Mouse (Mus musculus) liver, postnatal 0 days (tissue): Measurements from ENCODE around the gene Jade1. TPM values are rescaled to one million over a fixed set of nuclear protein-coding genes. Genes with fewer than 3 reads are reported as not detected.

ENCODE experiments used
- ATAC-seq: fragments of 200-750 bp; cut with Nextera tagmentation; 2 replicates; pipeline ENCODE4 v1.8.0; 2017; ENCODE audit warnings: mild to moderate bottlenecking, moderate library complexity
- DNase-seq: peaks from one replicate; pipeline ENCODE4 v3.0.0-alpha.2; 2016
- H3K27ac ChIP-seq: fragments of 300-500 bp; sonication (generic); 2 replicates; pipeline ENCODE4 v1.5.1; 2014; ENCODE audit warnings: antibody characterized with exemption, moderate library complexity, mild to moderate bottlenecking, low read depth
- H3K27me3 ChIP-seq: fragments of 300-500 bp; sonication (generic); 2 replicates; pipeline ENCODE4 v1.6.1; 2014; ENCODE audit warnings: low read length, control low read depth, mixed read lengths; ENCODE audit not compliant: insufficient read depth
- H3K36me3 ChIP-seq: fragments of 300-500 bp; sonication (generic); replicated peaks from 2 replicates; pipeline ENCODE4 v1.6.1; 2014; ENCODE audit warnings: mild to moderate bottlenecking, control low read depth, low read length, moderate library complexity, mixed read lengths; ENCODE audit not compliant: insufficient read depth
- H3K4me1 ChIP-seq: fragments of 300-500 bp; sonication (generic); 2 replicates; pipeline ENCODE4 v1.6.1; 2014; ENCODE audit warnings: antibody characterized with exemption, mild to moderate bottlenecking, control low read depth; ENCODE audit not compliant: insufficient read depth
- H3K4me2 ChIP-seq: fragments of 300-500 bp; sonication (generic); 2 replicates; pipeline ENCODE4 v1.6.1; 2014; ENCODE audit warnings: low read depth, mild to moderate bottlenecking, low read length, moderate library complexity, mixed read lengths
- H3K4me3 ChIP-seq: fragments of 300-500 bp; sonication (generic); 2 replicates; pipeline ENCODE4 v1.5.1; 2014; ENCODE audit warnings: low read depth, low read length
- H3K9ac ChIP-seq: fragments of 300-500 bp; sonication (generic); replicated peaks from 2 replicates; pipeline ENCODE4 v1.6.1; 2014; ENCODE audit warnings: mild to moderate bottlenecking, moderate library complexity
- H3K9me3 ChIP-seq: fragments of 300-500 bp; sonication (generic); 2 replicates; pipeline ENCODE4 v1.6.1; 2016; ENCODE audit warnings: mild to moderate bottlenecking, control low read depth, low read length, mixed read lengths
- CTCF ChIP-seq: sonication (generic); IDR thresholded peaks from 2 replicates; pipeline ENCODE4 v1.5.1; 2016; ENCODE audit warnings: antibody characterized with exemption, low read depth
- EP300 ChIP-seq: IDR thresholded peaks from 2 replicates; pipeline ENCODE4 v1.6.1; 2016; ENCODE audit warnings: antibody characterized with exemption, low read depth, mild to moderate bottlenecking
- WGBS: fragments of 180-500 bp; shearing (Covaris S2); extraction: QIAGEN DNeasy Blood & Tissue Kit; methylation state at CpG from one replicate; pipeline ENCODE4 v1.1.7; 2014; ENCODE audit not compliant: insufficient replicate concordance; 5-methylcytosine and 5-hydroxymethylcytosine counted together
- polyA plus RNA-seq: library from polyadenylated mRNA; unstranded; fragments of >200 nt; fragmentation: Nextera tagmentation; extraction: Ambion mirVana; gene quantifications from 2 replicates; pipeline ENCODE4 v1.2.1, GENCODE M21; 2015

Jade1 gene
- polyA plus RNA-seq, 1 experiment from 2014 or later, result 7.2 TPM

DNA sequence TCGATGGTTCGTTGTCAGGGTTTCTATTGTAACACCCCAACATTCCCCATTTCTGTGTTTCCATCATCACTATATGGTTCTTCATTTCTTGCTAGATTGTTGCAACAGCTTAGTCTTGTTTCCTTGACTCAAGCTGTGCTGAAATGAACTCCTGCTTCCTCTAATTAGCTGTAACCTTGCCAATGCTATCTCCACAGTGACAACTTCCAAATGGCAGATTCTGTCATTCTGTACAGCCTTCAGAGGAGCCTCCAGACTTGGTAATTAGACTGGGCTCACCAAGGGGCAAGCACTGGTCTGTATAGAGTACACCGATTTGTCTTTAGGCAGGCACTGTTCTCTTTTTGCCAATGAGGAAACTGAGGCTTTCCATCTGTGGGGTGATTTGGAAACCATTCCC is 63.0 kb downstream of the Jade1 start:
- H3K27me3 ChIP-seq, result no peaks in the 10 kb centered on the region
- no peaks in the 10 kb centered on the region for H3K9me3 ChIP-seq
- peaks cover 9% of the 10 kb centered on the region for H3K36me3 ChIP-seq
- WGBS, result 68% methylated on average over 3 of the region's 3 CpGs
- H3K4me2 ChIP-seq, result no peak overlapping the region
- H3K27ac ChIP-seq, result no peak overlapping the region
- ATAC-seq (no peak), DNase-seq (no peak)
- no peak for TF ChIP-seq EP300
- TF ChIP-seq CTCF, result no peak
- H3K9ac ChIP-seq, result no peak overlapping the region
- H3K4me3 ChIP-seq, result no peak overlapping the region
- no peaks in the 10 kb centered on the region for H3K4me1 ChIP-seq

DNA sequence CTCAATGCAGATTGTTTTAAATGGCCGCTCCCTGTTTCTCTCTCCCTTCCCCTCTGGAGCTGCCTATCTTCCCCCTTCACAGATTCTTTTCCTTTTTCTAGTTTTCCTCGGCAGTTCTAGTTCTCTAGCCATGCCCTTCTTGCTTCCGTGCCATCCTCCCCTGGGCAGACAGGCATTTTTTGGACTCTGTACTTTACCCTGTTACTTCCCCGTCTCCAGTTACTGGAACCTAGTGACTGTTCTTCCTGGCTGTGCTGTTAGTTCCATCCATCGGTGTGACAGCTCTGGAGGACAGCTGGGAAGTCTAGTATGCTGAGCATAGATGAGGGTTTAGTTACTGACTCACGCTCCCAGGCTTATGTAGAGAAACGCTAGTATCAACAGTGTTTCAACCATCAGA is 65.4 kb downstream of the Jade1 start:
- Histone ChIP-seq H3K9me3 (no peaks in the 10 kb centered on the region), H3K4me3 (no peak overlapping the region), H3K27ac (no peak overlapping the region), H3K27me3 (no peaks in the 10 kb centered on the region), H3K36me3 (peaks cover 2% of the 10 kb centered on the region; the same call in 1 of the 2 replicates), H3K4me2 (no peak overlapping the region), H3K9ac (no peak overlapping the region), H3K4me1 (no peaks in the 10 kb centered on the region)
- no peak for DNase-seq
- ATAC-seq, result no peak
- TF ChIP-seq CTCF, result no peak
- TF ChIP-seq EP300, result no peak
- WGBS, result 75% methylated on average over 7 of the region's 7 CpGs

DNA sequence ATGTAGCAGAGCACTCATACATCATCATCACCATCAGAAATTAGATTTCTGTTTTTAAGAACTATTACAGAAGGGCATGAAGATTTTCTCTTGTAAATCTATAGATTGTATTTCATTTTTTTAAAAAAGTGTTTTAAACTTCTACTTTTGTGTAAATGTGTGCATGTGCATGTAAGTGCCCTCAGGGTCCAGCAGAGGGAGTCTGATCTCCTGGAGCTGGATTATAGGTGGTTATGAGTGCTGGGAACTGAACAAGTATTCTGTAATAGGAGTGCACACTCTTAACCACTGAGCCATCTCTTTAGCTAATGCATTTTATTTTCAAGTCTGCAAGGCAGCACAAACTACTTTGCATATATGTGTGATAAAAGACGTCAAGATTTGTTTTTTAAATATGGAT is 100.1 kb downstream of the Jade1 start:
- TF ChIP-seq EP300 (no peak), CTCF (peak; percentile 22; the same call in 1 of the 2 replicates)
- Histone ChIP-seq H3K27ac (no peak overlapping the region), H3K9ac (no peak overlapping the region), H3K4me2 (no peak overlapping the region), H3K4me1 (no peaks in the 10 kb centered on the region), H3K4me3 (no peak overlapping the region), H3K36me3 (peaks cover 9% of the 10 kb centered on the region), H3K9me3 (no peaks in the 10 kb centered on the region), H3K27me3 (no peaks in the 10 kb centered on the region)
- DNase-seq (no peak), ATAC-seq (no peak)
- 87% methylated on average over 1 of the region's 1 CpGs for WGBS

Other genes with a start within 250 kb of the Jade1 start
- 5.0 and 5.4 TPM in 2 replicates for gene Sclt1, start 186.8 kb downstream of the Jade1 start, polyA plus RNA-seq
- 4.9 and 6.7 TPM in 2 replicates for gene D3Ertd751e, start 186.9 kb downstream of the Jade1 start, polyA plus RNA-seq